Mouse (Mus musculus): ENCODE measurements around the gene Ckap5. TPM values are rescaled to one million over a fixed set of nuclear protein-coding genes. Genes with fewer than 3 reads are reported as not detected.
A peak's percentile ranks its signal among the peaks of the same experiment; 100 is the strongest.
"Not testable (repeated sequence)": the region's sequence is repeated elsewhere in the genome, so short reads cannot be mapped to it uniquely, and the experiment has no call there.

Gene Ckap5
- polyA plus RNA-seq, 1 experiment: 4.6 TPM

- no peak for DNase-seq (ENCODE audit: low read depth in 1 of 2, low spot score in 2 of 2)
- Histone ChIP-seq H3K4me1 (ENCODE audit: control insufficient read depth, insufficient read depth, insufficient read length) (no peaks in the 10 kb centered on the region), H3K27me3 (ENCODE audit: control insufficient read depth, insufficient read depth, low read length) (no peaks in the 10 kb centered on the region), H3K4me3 (ENCODE audit: extremely low read depth, insufficient read depth, insufficient read length) (no peak overlapping the region), H3K27ac (ENCODE audit: insufficient read depth, low read length) (no peak overlapping the region), H3K36me3 (ENCODE audit: control insufficient read depth, insufficient read depth, low read length) (peaks cover 30% of the 10 kb centered on the region)
- TF ChIP-seq CTCF (IDR thresholded peaks at IDR 0.05; ENCODE audit: extremely low read depth, insufficient read depth, insufficient read length, insufficient replicate concordance) (no peak), POLR2A (IDR thresholded peaks at IDR 0.05; ENCODE audit: low read depth, low read length) (no peak)
- 97% methylated on average over 2 of the region's 2 CpGs for WGBS
Observed at GRCm38 (mm10) chr2:91568125-91568524, 41.6 kb downstream of the Ckap5 start.

- Histone ChIP-seq H3K27me3 (ENCODE audit: control insufficient read depth, insufficient read depth, low read length) (no peaks in the 10 kb centered on the region), H3K27ac (ENCODE audit: insufficient read depth, low read length) (no peak overlapping the region), H3K4me3 (ENCODE audit: extremely low read depth, insufficient read depth, insufficient read length) (no peak overlapping the region), H3K36me3 (ENCODE audit: control insufficient read depth, insufficient read depth, low read length) (peaks cover 21% of the 10 kb centered on the region), H3K4me1 (ENCODE audit: control insufficient read depth, insufficient read depth, insufficient read length) (no peaks in the 10 kb centered on the region)
- DNase-seq (ENCODE audit: low read depth in 1 of 2, low spot score in 2 of 2): no peak
- WGBS: 96% methylated on average over 1 of the region's 1 CpGs
- TF ChIP-seq POLR2A (IDR thresholded peaks at IDR 0.05; ENCODE audit: low read depth, low read length): no peak
- no peak for TF ChIP-seq CTCF (IDR thresholded peaks at IDR 0.05; ENCODE audit: extremely low read depth, insufficient read depth, insufficient read length, insufficient replicate concordance)
Observed at GRCm38 (mm10) chr2:91580894-91581293, 54.3 kb downstream of the Ckap5 start.

- Histone ChIP-seq H3K27me3 (ENCODE audit: control insufficient read depth, insufficient read depth, low read length) (no peaks in the 10 kb centered on the region), H3K27ac (ENCODE audit: insufficient read depth, low read length) (no peak overlapping the region), H3K4me3 (ENCODE audit: extremely low read depth, insufficient read depth, insufficient read length) (no peak overlapping the region), H3K36me3 (ENCODE audit: control insufficient read depth, insufficient read depth, low read length) (peaks cover 17% of the 10 kb centered on the region), H3K4me1 (ENCODE audit: control insufficient read depth, insufficient read depth, insufficient read length) (no peaks in the 10 kb centered on the region)
- TF ChIP-seq POLR2A (IDR thresholded peaks at IDR 0.05; ENCODE audit: low read depth, low read length): no peak
- no peak for TF ChIP-seq CTCF (IDR thresholded peaks at IDR 0.05; ENCODE audit: extremely low read depth, insufficient read depth, insufficient read length, insufficient replicate concordance)
- no peak for DNase-seq (ENCODE audit: low read depth in 1 of 2, low spot score in 2 of 2)
- WGBS: 97% methylated on average over 1 of the region's 1 CpGs
Observed at GRCm38 (mm10) chr2:91586242-91586641, 59.7 kb downstream of the Ckap5 start.

GRCm38 (mm10) chr2:91600475-91600874 is 73.9 kb downstream of the Ckap5 start:
- no peak for DNase-seq (ENCODE audit: low read depth in 1 of 2, low spot score in 2 of 2)
- H3K36me3 ChIP-seq (ENCODE audit: control insufficient read depth, insufficient read depth, low read length): peaks cover 27% of the 10 kb centered on the region
- no peaks in the 10 kb centered on the region for H3K27me3 ChIP-seq (ENCODE audit: control insufficient read depth, insufficient read depth, low read length)
- no peak overlapping the region for H3K27ac ChIP-seq (ENCODE audit: insufficient read depth, low read length)
- TF ChIP-seq CTCF (IDR thresholded peaks at IDR 0.05; ENCODE audit: extremely low read depth, insufficient read depth, insufficient read length, insufficient replicate concordance): no peak
- no peak for TF ChIP-seq POLR2A (IDR thresholded peaks at IDR 0.05; ENCODE audit: low read depth, low read length)
- no peak overlapping the region for H3K4me3 ChIP-seq (ENCODE audit: extremely low read depth, insufficient read depth, insufficient read length)
- 96% methylated on average over 4 of the region's 4 CpGs for WGBS
- no peaks in the 10 kb centered on the region for H3K4me1 ChIP-seq (ENCODE audit: control insufficient read depth, insufficient read depth, insufficient read length)

GRCm38 (mm10) chr2:91602389-91602788 is 75.8 kb downstream of the Ckap5 start:
- 94% methylated on average over 4 of the region's 4 CpGs for WGBS
- H3K4me1 ChIP-seq (ENCODE audit: control insufficient read depth, insufficient read depth, insufficient read length): no peaks in the 10 kb centered on the region
- H3K4me3 ChIP-seq (ENCODE audit: extremely low read depth, insufficient read depth, insufficient read length): no peak overlapping the region
- peaks cover 22% of the 10 kb centered on the region for H3K36me3 ChIP-seq (ENCODE audit: control insufficient read depth, insufficient read depth, low read length)
- no peak overlapping the region for H3K27ac ChIP-seq (ENCODE audit: insufficient read depth, low read length)
- peak in 1 of 2 experiments; percentile 14 for DNase-seq (ENCODE audit: low read depth in 1 of 2, low spot score in 2 of 2)
- TF ChIP-seq POLR2A (IDR thresholded peaks at IDR 0.05; ENCODE audit: low read depth, low read length) (no peak), CTCF (IDR thresholded peaks at IDR 0.05; ENCODE audit: extremely low read depth, insufficient read depth, insufficient read length, insufficient replicate concordance) (no peak)
- no peaks in the 10 kb centered on the region for H3K27me3 ChIP-seq (ENCODE audit: control insufficient read depth, insufficient read depth, low read length)

GRCm38 (mm10) chr2:91609370-91609769 is 82.8 kb downstream of the Ckap5 start:
- H3K4me3 ChIP-seq (ENCODE audit: extremely low read depth, insufficient read depth, insufficient read length); DNase-seq (ENCODE audit: low read depth in 1 of 2, low spot score in 2 of 2); H3K4me1 ChIP-seq (ENCODE audit: control insufficient read depth, insufficient read depth, insufficient read length); H3K27ac ChIP-seq (ENCODE audit: insufficient read depth, low read length); H3K27me3 ChIP-seq (ENCODE audit: control insufficient read depth, insufficient read depth, low read length): not testable (repeated sequence)
- peaks cover 12% of the 10 kb centered on the region for H3K36me3 ChIP-seq (ENCODE audit: control insufficient read depth, insufficient read depth, low read length)

- no peak overlapping the region for H3K27ac ChIP-seq (ENCODE audit: insufficient read depth, low read length)
- no peak for DNase-seq (ENCODE audit: low read depth in 1 of 2, low spot score in 2 of 2)
- TF ChIP-seq POLR2A (IDR thresholded peaks at IDR 0.05; ENCODE audit: low read depth, low read length) (no peak), CTCF (IDR thresholded peaks at IDR 0.05; ENCODE audit: extremely low read depth, insufficient read depth, insufficient read length, insufficient replicate concordance) (no peak)
- peaks cover 20% of the 10 kb centered on the region for H3K36me3 ChIP-seq (ENCODE audit: control insufficient read depth, insufficient read depth, low read length)
- 95% methylated on average over 5 of the region's 5 CpGs for WGBS
- H3K4me1 ChIP-seq (ENCODE audit: control insufficient read depth, insufficient read depth, insufficient read length): no peaks in the 10 kb centered on the region
- no peak overlapping the region for H3K4me3 ChIP-seq (ENCODE audit: extremely low read depth, insufficient read depth, insufficient read length)
- H3K27me3 ChIP-seq (ENCODE audit: control insufficient read depth, insufficient read depth, low read length): no peaks in the 10 kb centered on the region
Observed at GRCm38 (mm10) chr2:91622356-91622755, 95.8 kb downstream of the Ckap5 start.

GRCm38 (mm10) chr2:91623366-91623765 is 96.8 kb downstream of the Ckap5 start:
- WGBS: 92% methylated on average over 7 of the region's 7 CpGs

More at GRCm38 (mm10) chr2:91623366-91623765, 96.8 kb downstream of the Ckap5 start:
- not testable (repeated sequence) for H3K27ac ChIP-seq (ENCODE audit: insufficient read depth, low read length); DNase-seq (ENCODE audit: low read depth in 1 of 2, low spot score in 2 of 2); H3K27me3 ChIP-seq (ENCODE audit: control insufficient read depth, insufficient read depth, low read length); H3K4me3 ChIP-seq (ENCODE audit: extremely low read depth, insufficient read depth, insufficient read length); H3K4me1 ChIP-seq (ENCODE audit: control insufficient read depth, insufficient read depth, insufficient read length)
- peaks cover 16% of the 10 kb centered on the region for H3K36me3 ChIP-seq (ENCODE audit: control insufficient read depth, insufficient read depth, low read length)

All from spleen, adult 2 months (tissue).